Mouse (Mus musculus): Measurements from ENCODE around the gene Tspo.

GRCm38 (mm10) chr15:83524333-83524729 lies 39.1 kb upstream of the Tspo start:
- TF ChIP-seq CTCF (IDR thresholded peaks at IDR 0.05; ENCODE audit: borderline replicate concordance, insufficient read depth, low read length) (no peak), POLR2A (IDR thresholded peaks at IDR 0.05; ENCODE audit: low read depth, low read length) (no peak)

All from embryonic fibroblast, embryonic 13.5 days (primary cell).